Mouse (Mus musculus) lung, embryonic 16.5 days (tissue): Measurements from ENCODE around the gene Hist3h2a. TPM values are rescaled to one million over a fixed set of nuclear protein-coding genes. Genes with fewer than 3 reads are reported as not detected.
"Not testable (repeated sequence)": the region's sequence is repeated elsewhere in the genome, so short reads cannot be mapped to it uniquely, and the experiment has no call there.

ENCODE experiments used
- ATAC-seq: fragments of 200-750 bp; cut with Nextera tagmentation; 2 replicates; pipeline ENCODE4 v1.8.0; 2017; ENCODE audit warnings: low read depth, mild to moderate bottlenecking, moderate library complexity
- H3K27ac ChIP-seq: fragments of 300-500 bp; sonication (generic); 2 replicates; pipeline ENCODE4 v1.5.1; 2014; ENCODE audit warnings: mild to moderate bottlenecking, control low read depth, low read length
- H3K27me3 ChIP-seq: fragments of 300-500 bp; sonication (generic); 2 replicates; pipeline ENCODE4 v1.6.1; 2014; ENCODE audit warnings: low read depth, low read length, mixed read lengths; ENCODE audit not compliant: control insufficient read depth, insufficient read depth
- H3K36me3 ChIP-seq: fragments of 300-500 bp; sonication (generic); 2 replicates; pipeline ENCODE4 v1.6.1; 2014; ENCODE audit warnings: low read length; ENCODE audit not compliant: control insufficient read depth, insufficient read depth
- H3K4me1 ChIP-seq: fragments of 300-500 bp; sonication (generic); replicated peaks from 2 replicates; pipeline ENCODE4 v1.6.1; 2014; ENCODE audit warnings: low read length, mixed read lengths; ENCODE audit not compliant: control insufficient read depth, insufficient read depth
- H3K4me2 ChIP-seq: fragments of 300-500 bp; sonication (generic); 2 replicates; pipeline ENCODE4 v1.6.1; 2014; ENCODE audit warnings: low read depth, low read length, control low read depth
- H3K4me3 ChIP-seq: fragments of 300-500 bp; sonication (generic); 2 replicates; pipeline ENCODE4 v1.5.1; 2014; ENCODE audit warnings: mild to moderate bottlenecking, low read length, control low read depth
- H3K9ac ChIP-seq: fragments of 300-500 bp; sonication (generic); 2 replicates; pipeline ENCODE4 v1.6.1; 2014; ENCODE audit warnings: low read length, control low read depth
- H3K9me3 ChIP-seq: fragments of 300-500 bp; sonication (generic); 2 replicates; pipeline ENCODE4 v1.6.1; 2016; ENCODE audit warnings: low read length; ENCODE audit not compliant: control insufficient read depth
- WGBS: fragments of 180-500 bp; shearing (Covaris S2); extraction: QIAGEN DNeasy Blood & Tissue Kit; methylation state at CpG from one replicate; pipeline ENCODE4 v1.1.7; 2014; 5-methylcytosine and 5-hydroxymethylcytosine counted together
- polyA plus RNA-seq: library from polyadenylated mRNA; unstranded; fragments of >200 nt; fragmentation: Nextera tagmentation; extraction: Ambion mirVana; gene quantifications from 2 replicates; pipeline ENCODE4 v1.2.1, GENCODE M21; 2015

The Hist3h2a gene
- polyA plus RNA-seq, 1 experiment from 2014 or later, result 23.3 TPM

GRCm38 (mm10) chr11:58954170-58954419 lies 390 bp upstream of the Hist3h2a start:
- WGBS, result 1% methylated on average over 14 of the region's 17 CpGs
- Histone ChIP-seq H3K4me1 (peaks cover 19% of the 10 kb centered on the region), H3K4me3 (peak overlapping the region; percentile 85), H3K27ac (peak overlapping the region; percentile 99), H3K27me3 (peaks cover 16% of the 10 kb centered on the region), H3K4me2 (peak overlapping the region; percentile 62), H3K9ac (peak overlapping the region; percentile 75)
- ATAC-seq, H3K36me3 ChIP-seq, H3K9me3 ChIP-seq: not testable (repeated sequence)

GRCm38 (mm10) chr11:58955143-58955867 lies 820 bp downstream of the Hist3h2a start:
- H3K27ac ChIP-seq, result peak overlapping the region; percentile 99
- 0 out of 2 replicates have a peak, but pooled peaks cover 2% of the 10 kb centered on the region for H3K36me3 ChIP-seq

GRCm38 (mm10) chr11:58955868-58956257 lies 1.4 kb downstream of the Hist3h2a start:
- ATAC-seq, result no peak
- peak overlapping the region; percentile 85 for H3K4me3 ChIP-seq
- H3K4me1 ChIP-seq, result peaks cover 28% of the 10 kb centered on the region
- peak overlapping the region; percentile 99 for H3K27ac ChIP-seq
- 19% methylated on average over 8 of the region's 8 CpGs for WGBS
- H3K36me3 ChIP-seq, result 0 out of 2 replicates have a peak, but pooled peaks cover 2% of the 10 kb centered on the region
- H3K4me2 ChIP-seq, result peak overlapping the region; percentile 90
- H3K27me3 ChIP-seq, result peaks cover 8% of the 10 kb centered on the region
- peak overlapping the region; percentile 95 for H3K9ac ChIP-seq
- no peaks in the 10 kb centered on the region for H3K9me3 ChIP-seq

More at GRCm38 (mm10) chr11:58955143-58955867, 820 bp downstream of the Hist3h2a start:
- peak overlapping the region; percentile 90 for H3K4me2 ChIP-seq
- peaks cover 27% of the 10 kb centered on the region for H3K4me1 ChIP-seq
- H3K9ac ChIP-seq, result peak overlapping the region; percentile 95
- no peak; the same call in 1 of the 2 replicates for ATAC-seq
- peak overlapping the region; percentile 85 for H3K4me3 ChIP-seq
- H3K27me3 ChIP-seq, result peaks cover 10% of the 10 kb centered on the region
- 0% methylated on average over 20 of the region's 20 CpGs for WGBS
- no peaks in the 10 kb centered on the region for H3K9me3 ChIP-seq

- Histone ChIP-seq H3K9me3 (peaks cover 8% of the 10 kb centered on the region), H3K4me3 (peak overlapping the region; percentile 85), H3K4me1 (peaks cover 28% of the 10 kb centered on the region), H3K27me3 (peaks cover 10% of the 10 kb centered on the region; the same call in 1 of the 2 replicates), H3K9ac (peak overlapping the region; percentile 95; the same call in 1 of the 2 replicates), H3K27ac (no peak overlapping the region), H3K36me3 (0 out of 2 replicates have a peak, but pooled peaks cover 2% of the 10 kb centered on the region), H3K4me2 (peak overlapping the region; percentile 90; the same call in 1 of the 2 replicates)
- 80% methylated on average over 5 of the region's 5 CpGs for WGBS
- ATAC-seq, result no peak
Measured at GRCm38 (mm10) chr11:58957226-58957914, 2.9 kb downstream of the Hist3h2a start.

- Histone ChIP-seq H3K27ac (no peak overlapping the region), H3K9me3 (peaks cover 8% of the 10 kb centered on the region), H3K4me2 (no peak overlapping the region), H3K9ac (no peak overlapping the region), H3K4me3 (no peak overlapping the region), H3K27me3 (peaks cover 10% of the 10 kb centered on the region; the same call in 1 of the 2 replicates), H3K4me1 (peaks cover 28% of the 10 kb centered on the region), H3K36me3 (0 out of 2 replicates have a peak, but pooled peaks cover 2% of the 10 kb centered on the region)
- no peak for ATAC-seq
- 88% methylated on average over 6 of the region's 6 CpGs for WGBS
Measured at GRCm38 (mm10) chr11:58958536-58958935, 4.1 kb downstream of the Hist3h2a start.

GRCm38 (mm10) chr11:58959186-58959825 lies 4.8 kb downstream of the Hist3h2a start:
- peaks cover 11% of the 10 kb centered on the region; the same call in 1 of the 2 replicates for H3K27me3 ChIP-seq
- H3K9me3 ChIP-seq, result peaks cover 8% of the 10 kb centered on the region
- H3K4me2 ChIP-seq, result peak overlapping the region; percentile 92
- H3K9ac ChIP-seq, result peak overlapping the region; percentile 64
- WGBS, result 32% methylated on average over 15 of the region's 15 CpGs
- ATAC-seq, result no peak
- peaks cover 28% of the 10 kb centered on the region for H3K4me1 ChIP-seq
- peak overlapping the region; percentile 64 for H3K4me3 ChIP-seq
- no peak overlapping the region for H3K27ac ChIP-seq
- 0 out of 2 replicates have a peak, but pooled peaks cover 2% of the 10 kb centered on the region for H3K36me3 ChIP-seq

GRCm38 (mm10) chr11:58959921-58960465 lies 5.5 kb downstream of the Hist3h2a start:
- Histone ChIP-seq H3K4me3 (peak overlapping the region; percentile 64), H3K9me3 (peaks cover 8% of the 10 kb centered on the region), H3K9ac (peak overlapping the region; percentile 64), H3K4me2 (peak overlapping the region; percentile 92), H3K36me3 (0 out of 2 replicates have a peak, but pooled peaks cover 2% of the 10 kb centered on the region), H3K27me3 (peaks cover 13% of the 10 kb centered on the region; the same call in 1 of the 2 replicates), H3K4me1 (peaks cover 28% of the 10 kb centered on the region), H3K27ac (no peak overlapping the region; the same call in 1 of the 2 replicates)
- peak; percentile 84 for ATAC-seq
- WGBS, result 3% methylated on average over 40 of the region's 40 CpGs

GRCm38 (mm10) chr11:58961364-58962177 lies 7.1 kb downstream of the Hist3h2a start:
- Histone ChIP-seq H3K9me3 (peaks cover 8% of the 10 kb centered on the region), H3K4me2 (no peak overlapping the region), H3K27me3 (peaks cover 13% of the 10 kb centered on the region; the same call in 1 of the 2 replicates), H3K9ac (no peak overlapping the region), H3K27ac (no peak overlapping the region), H3K4me1 (peaks cover 19% of the 10 kb centered on the region), H3K4me3 (no peak overlapping the region), H3K36me3 (0 out of 2 replicates have a peak, but pooled peaks cover 2% of the 10 kb centered on the region)
- WGBS, result 54% methylated on average over 50 of the region's 50 CpGs
- no peak for ATAC-seq
